Mouse (Mus musculus) frontal cortex, postnatal 36 days (tissue): ENCODE data around the gene Nrp2.

ENCODE experiments used
- DNase-seq, 2 experiments: peaks; one replicate each; pipeline ENCODE4 v3.0.0; 2022; ENCODE audit warnings: low spot score in 2 of 2

Gene Nrp2

GRCm38 (mm10) chr1:62859556-62860300 lies 156.6 kb downstream of the Nrp2 start:
- no peak for DNase-seq

- DNase-seq: no peak
Measured at GRCm38 (mm10) chr1:62860327-62860726, 157.2 kb downstream of the Nrp2 start.

- DNase-seq: no peak
Measured at GRCm38 (mm10) chr1:62860788-62861187, 157.7 kb downstream of the Nrp2 start.
